Mouse (Mus musculus): ENCODE measurements at regions not wholly inside any gene's neighbourhood (a gene's known extent, or its start where the extent isn't known, plus 50 kb on each side); places are given as distances from the start of the nearest gene placed in this dataset.

DNA sequence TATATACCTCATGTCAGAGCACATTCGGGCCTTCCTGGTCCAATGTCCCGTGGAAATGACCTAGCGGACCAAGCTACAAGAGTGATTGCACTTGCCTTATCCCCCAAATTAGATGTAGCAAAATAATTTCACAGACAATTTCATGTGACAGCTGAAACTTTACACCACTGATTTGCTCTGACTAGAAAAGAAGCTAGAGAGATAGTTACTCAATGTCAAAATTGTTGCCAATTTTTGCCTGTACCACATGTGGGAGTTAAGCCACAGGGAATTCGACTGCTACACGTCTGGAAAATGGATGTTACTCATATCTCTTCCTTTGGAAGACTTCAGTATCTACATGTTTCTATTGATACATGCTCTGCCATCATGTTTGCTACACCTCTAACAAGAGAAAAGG is 74.6 kb downstream of the Prl2c2 start:
- TF ChIP-seq POLR2A (IDR thresholded peaks at IDR 0.05; ENCODE audit: insufficient read length, low read depth) (no peak), TCF12 (IDR thresholded peaks at IDR 0.05; ENCODE audit: insufficient read depth, poor library complexity, severe bottlenecking) (no peak), SRF (IDR thresholded peaks at IDR 0.05; ENCODE audit: control insufficient read depth, insufficient read length, low read depth) (no peak), CEBPB (IDR thresholded peaks at IDR 0.05; ENCODE audit: insufficient read depth, poor library complexity, severe bottlenecking) (no peak), USF1 (IDR thresholded peaks at IDR 0.05; ENCODE audit: low read depth) (no peak), REST (IDR thresholded peaks at IDR 0.05; ENCODE audit: insufficient read depth, insufficient read length) (no peak), MAX (IDR thresholded peaks at IDR 0.05; ENCODE audit: low read depth) (no peak), POLR2AphosphoS2 (IDR thresholded peaks at IDR 0.05; ENCODE audit: insufficient read length, low read depth) (no peak), E2F4 (IDR thresholded peaks at IDR 0.05; ENCODE audit: insufficient read depth) (no peak), MYOG (IDR thresholded peaks at IDR 0.05; ENCODE audit: control insufficient read depth in 1 of 3, insufficient read depth in 1 of 3, insufficient read length in 2 of 3, low read depth in 2 of 3) (no peak), MYOD1 (IDR thresholded peaks at IDR 0.05; ENCODE audit: control insufficient read depth in 1 of 3, insufficient read length in 2 of 3, low read depth in 2 of 3) (no peak), TCF3 (IDR thresholded peaks at IDR 0.05; ENCODE audit: insufficient read length, low read depth) (no peak)
